Mouse (Mus musculus) liver, embryonic 14.5 days (tissue): ENCODE measurements around the gene Slco2a1. TPM values are rescaled to one million over a fixed set of nuclear protein-coding genes. Genes with fewer than 3 reads are reported as not detected.

Source experiments
- ATAC-seq: fragments of 200-750 bp; cut with Nextera tagmentation; 2 replicates; pipeline ENCODE4 v1.8.0; 2017; ENCODE audit warnings: moderate number of reproducible peaks, mild to moderate bottlenecking, moderate library complexity; ENCODE audit not compliant: insufficient read depth
- DNase-seq, 3 experiments: peaks; one replicate each; pipeline ENCODE4 v3.0.0-alpha.2; 2012 to 2013; ENCODE audit warnings: low read depth in 3 of 3, low spot score in 3 of 3
- H3K27ac ChIP-seq: fragments of 300-500 bp; sonication (generic); 2 replicates; pipeline ENCODE4 v1.5.1; 2014; ENCODE audit warnings: moderate library complexity, mild to moderate bottlenecking, control low read depth, inconsistent platforms
- H3K27me3 ChIP-seq: fragments of 300-500 bp; sonication (generic); 2 replicates; pipeline ENCODE4 v1.6.1; 2014; ENCODE audit warnings: mild to moderate bottlenecking, low read length, moderate library complexity; ENCODE audit not compliant: control insufficient read depth, insufficient read depth
- H3K36me3 ChIP-seq: fragments of 300-500 bp; sonication (generic); replicated peaks from 2 replicates; pipeline ENCODE4 v1.6.1; 2014; ENCODE audit warnings: low read depth; ENCODE audit not compliant: control insufficient read depth, insufficient read depth
- H3K4me1 ChIP-seq, 2 experiments: fragments of 200-500 bp in 1 of 2; fragments of 300-500 bp in 1 of 2; sonication (generic) in 1 of 2; replicated peaks; 2 replicates each; pipeline ENCODE4 v1.6.1; 2012 to 2014; ENCODE audit warnings: antibody characterized with exemption in 1 of 2, inconsistent platforms in 1 of 2, low read length in 1 of 2; ENCODE audit not compliant: control insufficient read depth in 2 of 2, insufficient read depth in 2 of 2
- H3K4me2 ChIP-seq: fragments of 300-500 bp; sonication (generic); 2 replicates; pipeline ENCODE4 v1.6.1; 2014; ENCODE audit warnings: low read depth, mild to moderate bottlenecking, control low read depth, moderate library complexity
- H3K4me3 ChIP-seq, 2 experiments: fragments of 200-500 bp in 1 of 2; fragments of 300-500 bp in 1 of 2; sonication (generic) in 1 of 2; 2 replicates each; pipeline ENCODE4 v1.5.1; 2012 to 2014; ENCODE audit warnings: low read depth in 2 of 2, low read length in 2 of 2, mild to moderate bottlenecking in 2 of 2, control low read depth in 1 of 2, inconsistent platforms in 1 of 2, moderate library complexity in 1 of 2; ENCODE audit not compliant: insufficient read depth in 1 of 2
- H3K9ac ChIP-seq: fragments of 300-500 bp; sonication (generic); replicated peaks from 2 replicates; pipeline ENCODE4 v1.6.1; 2014; ENCODE audit warnings: mild to moderate bottlenecking, control low read depth, moderate library complexity
- H3K9me3 ChIP-seq: fragments of 300-500 bp; sonication (generic); 2 replicates; pipeline ENCODE4 v1.6.1; 2016; ENCODE audit warnings: low read length, mixed read lengths; ENCODE audit not compliant: control insufficient read depth
- CTCF ChIP-seq: IDR thresholded peaks from 2 replicates; pipeline ENCODE4 v1.5.1; 2016; ENCODE audit warnings: antibody characterized with exemption, low read depth, control low read depth
- EP300 ChIP-seq: IDR thresholded peaks from 2 replicates; pipeline ENCODE4 v1.6.1; 2016; ENCODE audit warnings: antibody characterized with exemption, low read depth
- whole genome bisulfite sequencing: fragments of 180-500 bp; shearing (Covaris S2); extraction: QIAGEN DNeasy Blood & Tissue Kit; methylation state at CpG from one replicate; pipeline ENCODE4 v1.1.7; 2014; ENCODE audit not compliant: insufficient replicate concordance; 5-methylcytosine and 5-hydroxymethylcytosine counted together
- polyA plus RNA-seq, 2 experiments: library from polyadenylated mRNA; depleted of rRNA in 1 of 2; stranded (reverse) in 1 of 2; unstranded in 1 of 2; fragments of >200 nt; fragmentation: Nextera tagmentation in 1 of 2; extraction: Ambion mirVana in 1 of 2; gene quantifications; 2 replicates each; pipeline versions ENCODE4 v1.2.1 to v1.2.3; 2012 to 2014

Slco2a1 gene
- polyA plus RNA-seq, 2 experiments = 1.7 to 3.3 TPM

DNA sequence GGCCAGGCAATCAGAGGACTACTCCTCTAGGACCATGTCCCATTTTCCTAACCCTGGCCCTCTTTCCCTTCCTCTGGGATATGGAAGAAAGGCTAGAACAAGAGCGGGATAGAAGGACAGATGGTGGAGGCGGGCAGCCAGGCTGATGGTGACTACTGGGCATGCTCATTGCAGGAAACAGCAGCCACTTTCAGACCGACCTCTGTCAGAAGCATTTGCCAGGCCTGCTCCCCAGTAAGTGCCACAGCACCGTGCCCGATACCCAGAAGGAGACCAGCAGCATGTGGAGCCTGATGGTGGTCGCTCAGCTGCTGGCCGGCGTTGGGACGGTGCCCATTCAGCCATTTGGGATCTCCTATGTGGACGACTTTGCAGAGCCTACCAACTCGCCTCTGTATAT is 79.1 kb downstream of the Slco2a1 start:
- H3K9me3 ChIP-seq = no peaks in the 10 kb centered on the region
- no peak overlapping the region for H3K9ac ChIP-seq
- H3K4me3 ChIP-seq = no peak overlapping the region
- no peak overlapping the region for H3K4me2 ChIP-seq
- H3K27me3 ChIP-seq = no peaks in the 10 kb centered on the region
- H3K36me3 ChIP-seq = no peaks in the 10 kb centered on the region
- H3K27ac ChIP-seq = no peak overlapping the region
- DNase-seq (no peak), ATAC-seq (no peak)
- no peak for TF ChIP-seq CTCF
- TF ChIP-seq EP300 = no peak
- H3K4me1 ChIP-seq = no peaks in the 10 kb centered on the region
- 68% methylated on average over 11 of the region's 11 CpGs for WGBS

GRCm38 (mm10) chr9:103068769-103069168 is 80.3 kb downstream of the Slco2a1 start:
- Histone ChIP-seq H3K4me2 (no peak overlapping the region), H3K27me3 (no peaks in the 10 kb centered on the region), H3K27ac (no peak overlapping the region), H3K9me3 (no peaks in the 10 kb centered on the region), H3K9ac (no peak overlapping the region), H3K4me1 (no peaks in the 10 kb centered on the region), H3K4me3 (no peak overlapping the region), H3K36me3 (no peaks in the 10 kb centered on the region)
- TF ChIP-seq CTCF = no peak
- 82% methylated on average over 8 of the region's 8 CpGs for WGBS
- no peak for DNase-seq
- ATAC-seq = no peak

GRCm38 (mm10) chr9:103071541-103072203 is 83.2 kb downstream of the Slco2a1 start:
- 63% methylated on average over 7 of the region's 7 CpGs for WGBS
- ATAC-seq = no peak
- no peak overlapping the region for H3K4me3 ChIP-seq
- no peak overlapping the region for H3K27ac ChIP-seq
- no peak for DNase-seq
- no peaks in the 10 kb centered on the region for H3K9me3 ChIP-seq
- H3K4me1 ChIP-seq = no peaks in the 10 kb centered on the region
- TF ChIP-seq EP300 (no peak), CTCF (no peak)
- H3K4me2 ChIP-seq = no peak overlapping the region
- H3K27me3 ChIP-seq = no peaks in the 10 kb centered on the region
- no peaks in the 10 kb centered on the region for H3K36me3 ChIP-seq
- no peak overlapping the region for H3K9ac ChIP-seq

DNA sequence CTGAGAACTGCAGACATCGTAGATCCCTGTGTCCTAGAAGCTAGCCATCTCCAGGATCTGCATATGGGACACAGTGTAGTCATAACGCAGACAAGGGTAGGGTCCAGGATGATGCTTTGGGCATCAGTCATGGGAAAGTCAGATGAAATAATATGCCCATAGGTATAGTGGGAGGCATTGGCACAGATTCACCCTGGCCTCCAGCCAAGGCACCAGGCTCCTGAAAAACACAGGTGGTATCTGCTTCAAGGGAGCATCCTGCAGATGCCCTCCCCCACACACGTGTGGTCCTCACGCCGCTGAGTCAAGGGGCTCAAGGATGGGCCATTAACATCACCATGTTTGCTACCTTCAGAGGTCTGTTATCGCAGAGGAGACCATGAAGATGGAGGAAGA is 83.7 kb downstream of the Slco2a1 start:
- ATAC-seq (no peak), DNase-seq (no peak)
- no peak for TF ChIP-seq CTCF
- TF ChIP-seq EP300 = no peak

GRCm38 (mm10) chr9:103072926-103073515 is 84.5 kb downstream of the Slco2a1 start:
- Histone ChIP-seq H3K36me3 (no peaks in the 10 kb centered on the region), H3K4me3 (no peak overlapping the region), H3K27me3 (no peaks in the 10 kb centered on the region), H3K4me1 (no peaks in the 10 kb centered on the region; a peak in 1 of 4 replicates), H3K9ac (no peak overlapping the region), H3K9me3 (no peaks in the 10 kb centered on the region), H3K27ac (no peak overlapping the region), H3K4me2 (no peak overlapping the region)
- TF ChIP-seq CTCF = no peak
- no peak for TF ChIP-seq EP300
- 67% methylated on average over 11 of the region's 11 CpGs for WGBS
- ATAC-seq = no peak
- DNase-seq = no peak

More for the DNA sequence above, 83.7 kb downstream of the Slco2a1 start:
- Histone ChIP-seq H3K27me3 (no peaks in the 10 kb centered on the region), H3K27ac (no peak overlapping the region), H3K9ac (no peak overlapping the region), H3K36me3 (no peaks in the 10 kb centered on the region), H3K4me2 (no peak overlapping the region), H3K9me3 (no peaks in the 10 kb centered on the region), H3K4me3 (no peak overlapping the region), H3K4me1 (no peaks in the 10 kb centered on the region)
- WGBS = 75% methylated on average over 6 of the region's 6 CpGs
